Mouse (Mus musculus) C2C12 (cell line): ENCODE measurements around the gene Fxyd6.

Experiments
- CTCF ChIP-seq: IDR thresholded peaks from one replicate; pipeline ENCODE4 v1.5.1; 2011; ENCODE audit not compliant: control insufficient read depth, insufficient read depth, insufficient read length
- MYOD1 ChIP-seq: IDR thresholded peaks from one replicate; pipeline ENCODE4 v1.6.1; 2011; ENCODE audit warnings: low read depth; ENCODE audit not compliant: control insufficient read depth, insufficient read length
- MYOG ChIP-seq: IDR thresholded peaks from one replicate; pipeline ENCODE4 v1.6.1; 2011; ENCODE audit not compliant: control insufficient read depth, insufficient read length; ENCODE audit errors: extremely low read depth
- USF1 ChIP-seq: IDR thresholded peaks from one replicate; pipeline ENCODE4 v1.6.1; 2011; ENCODE audit warnings: low read depth, mild to moderate bottlenecking, control low read depth, moderate library complexity

- no peak for TF ChIP-seq CTCF
- TF ChIP-seq USF1, result no peak
- no peak for TF ChIP-seq MYOG
- no peak for TF ChIP-seq MYOD1
Observed at GRCm38 (mm10) chr9:45345516-45345915, 24.5 kb upstream of the Fxyd6 start.
